Mouse (Mus musculus): ENCODE results near the gene Washc1. TPM values are rescaled to one million over a fixed set of nuclear protein-coding genes. Genes with fewer than 3 reads are reported as not detected.
"Not testable (repeated sequence)": the region's sequence is repeated elsewhere in the genome, so short reads cannot be mapped to it uniquely, and the experiment has no call there.

The Washc1 gene
- total and polyA plus RNA-seq, 3 experiments, result 33.6 to 37.7 (median 34.3) TPM

DNA sequence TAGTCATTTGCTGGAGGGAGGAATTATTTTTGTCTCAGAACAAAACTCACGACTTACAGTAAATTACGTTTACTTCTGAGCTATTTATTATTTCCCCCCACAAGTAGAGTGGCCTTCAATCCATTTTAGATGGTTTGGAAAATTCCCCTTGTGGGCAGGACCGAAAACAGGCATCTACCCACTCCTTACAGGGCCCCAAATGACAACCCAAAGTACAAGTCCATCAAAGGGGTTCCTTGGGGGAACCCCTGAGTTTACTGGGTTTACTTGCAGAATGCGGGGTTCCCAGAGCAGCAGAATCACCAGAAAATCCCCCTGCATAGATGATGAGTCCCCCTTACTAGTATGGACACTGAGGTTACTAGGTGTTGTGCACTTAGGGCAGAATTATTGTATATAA is 821 bp downstream of the Washc1 start:
- no peak for DNase-seq

DNA sequence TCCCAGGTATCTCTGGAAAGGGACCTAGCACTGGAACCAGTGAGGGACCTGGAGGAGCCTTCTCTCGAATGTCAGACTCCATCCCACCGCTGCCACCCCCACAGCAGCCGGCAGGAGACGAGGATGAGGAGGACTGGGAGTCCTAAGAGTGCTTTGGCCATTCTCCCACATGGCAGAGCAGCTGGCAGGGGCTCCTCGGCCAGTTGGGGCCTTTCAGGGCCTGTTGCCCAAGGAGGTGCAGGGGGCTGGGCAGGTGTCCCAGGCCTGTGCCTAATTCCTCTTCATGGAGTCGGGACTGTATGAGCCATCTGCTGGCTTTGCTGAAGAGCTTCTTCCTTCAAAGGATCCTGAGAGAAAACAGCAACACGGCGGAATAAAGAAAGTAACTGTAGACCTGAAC is 7.6 kb downstream of the Washc1 start:
- no peak for DNase-seq

DNA sequence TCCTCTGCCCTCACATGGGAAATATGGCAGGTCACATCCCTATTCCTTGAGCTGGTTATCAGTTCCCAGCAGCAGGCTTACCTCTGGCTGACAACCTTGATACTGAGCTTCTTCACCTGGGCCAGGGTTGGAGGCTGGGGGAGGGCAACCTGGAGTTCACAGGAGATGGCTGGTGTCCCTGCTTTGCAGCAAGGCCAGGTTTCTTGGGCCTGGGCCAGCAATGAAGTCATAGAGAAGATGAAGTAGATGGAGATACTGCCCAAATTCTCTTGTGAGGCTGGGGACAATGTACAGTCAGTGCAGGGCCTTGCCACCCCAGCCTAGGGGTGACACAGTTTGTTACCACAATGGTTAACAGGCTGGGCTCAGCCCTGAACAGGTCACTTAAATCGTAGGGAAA is 9.4 kb downstream of the Washc1 start:
- peak; percentile 36 for DNase-seq

GRCm38 (mm10) chr17:66123066-66123815 is 11.9 kb downstream of the Washc1 start, which contains the start of gene Ddx11:
TSS of gene Ddx11 (plus strand) at chr17:66123520.
- DNase-seq, result peak; percentile 94

DNA sequence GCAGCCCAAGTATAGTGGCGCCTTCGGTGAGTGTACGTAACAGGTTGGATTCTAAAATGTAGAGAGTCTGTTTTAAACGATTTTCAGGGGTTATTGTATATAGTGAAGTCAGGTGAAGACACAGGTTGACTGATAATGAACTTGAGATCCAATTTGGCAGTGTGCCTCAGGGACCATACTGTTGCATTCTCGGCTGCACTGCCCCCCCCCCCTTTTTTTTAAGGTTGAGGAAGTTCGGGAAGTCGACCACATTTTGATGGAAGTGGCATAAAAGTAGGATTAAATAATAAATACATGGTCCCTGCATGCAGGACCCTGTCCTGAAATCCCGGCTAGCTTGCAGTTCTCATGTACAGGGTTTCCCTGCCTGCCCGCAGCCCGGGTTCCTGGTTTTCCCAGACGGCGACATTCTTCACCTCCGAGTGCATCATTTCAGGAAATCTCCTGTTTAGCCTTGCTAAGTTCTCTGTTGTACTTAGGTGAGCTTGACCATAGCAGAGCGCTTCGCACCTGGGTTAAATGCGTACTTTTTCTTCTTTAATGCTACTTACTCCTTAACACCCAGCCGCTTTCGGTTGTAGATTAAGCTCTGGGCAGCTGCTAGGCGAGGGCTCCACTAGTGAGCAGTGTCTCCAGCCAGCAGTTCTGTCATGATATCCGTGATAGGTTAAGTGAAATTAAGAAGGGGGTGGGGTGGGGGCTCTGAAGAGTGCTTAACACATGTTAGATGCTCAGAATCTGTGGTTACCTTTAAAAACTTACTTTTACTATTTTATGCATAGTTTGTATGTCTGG is 12.7 kb downstream of the Washc1 start:
- no peak for DNase-seq

DNA sequence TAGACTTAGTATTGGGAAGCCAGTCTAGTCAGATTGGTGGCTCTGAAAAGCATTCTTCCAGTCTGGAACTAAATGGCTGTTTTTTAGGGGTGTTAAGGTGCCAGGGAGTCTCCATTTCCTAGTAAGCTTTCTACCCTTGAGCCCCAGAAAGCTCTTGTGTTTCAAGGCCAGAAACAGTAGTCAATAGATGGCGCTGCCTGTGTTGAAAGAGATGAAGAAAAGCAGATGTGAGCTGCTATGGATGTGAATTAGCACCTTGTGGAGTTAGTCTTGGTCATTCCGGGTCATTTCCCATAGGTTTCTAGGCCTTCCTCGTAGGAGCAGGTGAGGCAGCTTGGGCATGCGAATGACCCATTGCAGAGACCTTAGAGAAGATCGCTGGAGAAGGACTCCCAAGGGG is 13.9 kb downstream of the Washc1 start:
- DNase-seq, result no peak

GRCm38 (mm10) chr17:66130371-66130770 is 19.0 kb downstream of the Washc1 start:
- no peak for DNase-seq

DNA sequence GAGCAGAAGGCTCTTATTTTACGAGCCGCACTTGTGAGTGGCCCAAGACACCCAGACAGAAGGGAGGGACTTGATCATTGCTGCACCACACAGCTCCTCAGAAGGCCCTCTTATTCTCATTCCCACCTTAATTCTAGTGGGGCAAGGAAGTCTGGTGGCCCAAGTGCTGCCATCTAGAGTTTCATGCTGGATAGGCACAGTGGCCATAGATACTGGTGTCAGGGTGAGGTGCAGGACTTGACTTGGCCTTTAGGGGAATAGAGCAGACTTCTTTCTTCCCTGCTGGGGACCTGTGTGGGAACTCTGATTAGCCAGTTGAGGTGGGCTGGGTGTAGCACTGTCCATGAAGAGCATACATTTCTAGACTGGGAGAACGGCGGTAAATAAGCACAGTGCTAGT is 19.9 kb downstream of the Washc1 start:
- DNase-seq, result no peak

- not testable (repeated sequence) for DNase-seq
Observed at GRCm38 (mm10) chr17:66152706-66153662, 41.6 kb downstream of the Washc1 start.

- DNase-seq, result not testable (repeated sequence)
Observed at GRCm38 (mm10) chr17:66153735-66154423, 42.5 kb downstream of the Washc1 start.

DNA sequence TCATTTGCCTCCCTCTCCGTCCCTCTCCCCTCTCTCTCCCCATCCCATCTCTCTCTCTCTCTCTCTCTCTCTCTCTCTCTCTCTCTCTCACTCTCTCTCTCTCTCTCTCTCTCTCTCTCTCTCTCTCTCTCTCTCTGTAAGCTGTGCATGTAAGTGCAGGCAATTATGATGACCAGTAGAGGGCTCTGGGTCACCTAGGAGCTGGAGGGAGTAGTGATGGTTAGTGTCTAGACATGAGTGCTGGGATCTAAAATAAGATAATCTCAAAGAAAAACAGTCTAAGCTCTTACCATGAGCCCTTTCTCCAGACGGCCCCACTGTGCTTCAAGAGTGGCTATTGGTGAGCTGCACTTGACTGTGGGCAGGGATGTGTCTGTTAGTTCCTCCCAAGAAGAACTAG is 43.5 kb downstream of the Washc1 start:
- DNase-seq, result no peak

DNA sequence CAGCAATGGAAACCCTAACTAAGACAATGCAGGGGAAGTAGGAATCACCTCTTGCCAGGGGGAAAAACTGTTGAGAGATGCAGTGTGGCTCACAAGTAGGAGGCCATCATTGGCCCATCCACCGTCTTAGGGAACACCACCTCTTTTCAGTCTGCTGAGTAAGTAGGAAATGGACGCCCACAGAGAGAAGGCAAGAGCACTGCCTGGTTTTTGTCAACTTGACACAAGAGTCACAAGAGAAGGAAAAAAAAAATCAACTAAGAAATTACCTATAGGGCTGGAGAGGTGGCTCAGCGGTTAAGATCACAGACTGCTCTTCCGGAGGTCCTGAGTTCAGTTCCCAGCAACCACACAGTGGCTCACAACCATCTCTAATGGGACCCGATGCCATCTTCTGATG is 46.9 kb downstream of the Washc1 start:
- DNase-seq, result no peak

DNA sequence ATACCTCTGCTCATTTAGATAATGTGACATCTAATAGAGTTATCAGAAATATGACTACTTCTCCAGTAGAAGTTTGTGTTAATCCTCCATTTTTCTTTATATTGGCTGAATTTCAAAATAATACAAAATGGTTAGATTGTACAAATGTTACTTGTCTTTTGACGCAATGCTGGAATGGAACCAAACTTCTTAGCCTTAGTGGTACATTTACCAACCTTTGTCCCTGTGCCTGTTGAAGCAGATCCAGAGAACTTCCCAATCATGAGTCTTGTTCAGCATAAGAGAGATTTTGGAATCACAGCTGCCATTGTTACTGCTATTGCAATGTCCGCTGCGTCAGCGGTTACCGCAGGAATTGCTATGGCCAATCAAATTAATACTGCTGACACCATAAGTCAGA is 55.8 kb downstream of the Washc1 start:
- DNase-seq, result not testable (repeated sequence)

Other genes with a start within 250 kb of the Washc1 start
- 10 to 100 TPM; 52.2 to 52.8 TPM for gene Ralbp1, start 225.7 kb upstream of the Washc1 start, total RNA-seq (2021)
- 23.7 and 28.4 TPM in 2 replicates for gene Ralbp1, start 225.7 kb upstream of the Washc1 start, polyA plus RNA-seq (2012; rRNA removed)
- gene Twsg1, start 160.3 kb upstream of the Washc1 start, total RNA-seq (2021), result 100 to 1,000 TPM in 1 of 2 experiments, 10 to 100 TPM in 1; 81.8 to 102 TPM
- gene Twsg1, start 160.3 kb upstream of the Washc1 start, polyA plus RNA-seq (2012; rRNA removed), result 49.8 and 53.9 TPM in 2 replicates
- gene Ankrd12, start 34.5 kb upstream of the Washc1 start, total RNA-seq (2021), result 10 to 100 TPM; 24.1 to 30.1 TPM
- gene Ankrd12, start 34.5 kb upstream of the Washc1 start, polyA plus RNA-seq (2012; rRNA removed), result 1.1 and 2.3 TPM in 2 replicates
- 100 to 1,000 TPM; 422 to 433 TPM for gene Ndufv2, start 10.0 kb upstream of the Washc1 start, total RNA-seq (2021)
- 27.6 and 29.0 TPM in 2 replicates for gene Ndufv2, start 10.0 kb upstream of the Washc1 start, polyA plus RNA-seq (2012; rRNA removed)
- 1 to 10 TPM; 2.5 to 4.7 TPM for gene Ddx11, start 12.0 kb downstream of the Washc1 start, total RNA-seq (2021)
- 2.8 and 4.6 TPM in 2 replicates for gene Ddx11, start 12.0 kb downstream of the Washc1 start, polyA plus RNA-seq (2012; rRNA removed)